Mouse (Mus musculus): Measurements from ENCODE around the gene Gimap7. TPM values are rescaled to one million over a fixed set of nuclear protein-coding genes. Genes with fewer than 3 reads are reported as not detected.
A peak's percentile ranks its signal among the peaks of the same experiment; 100 is the strongest.

The Gimap7 gene
- polyA plus RNA-seq, 1 experiment: 5.2 TPM

- 66% methylated on average over 4 of the region's 4 CpGs for WGBS
- Histone ChIP-seq H3K27ac (ENCODE audit: control insufficient read depth, insufficient read depth, low read depth, low read length, poor library complexity) (no peak overlapping the region), H3K4me1 (ENCODE audit: control insufficient read depth, insufficient read depth, low read length) (no peaks in the 10 kb centered on the region; the same call in 1 of the 2 replicates), H3K4me3 (replicated peaks; ENCODE audit: control insufficient read depth, low read depth, low read length) (no peak overlapping the region)
- TF ChIP-seq POLR2A (IDR thresholded peaks at IDR 0.05; ENCODE audit: borderline replicate concordance, control insufficient read depth, low read depth, low read length) (no peak), CTCF (IDR thresholded peaks at IDR 0.05; ENCODE audit: control insufficient read depth, insufficient read depth, low read length) (no peak)
Measured at GRCm38 (mm10) chr6:48720326-48720725, 1.9 kb downstream of the Gimap7 start.

- TF ChIP-seq POLR2A (IDR thresholded peaks at IDR 0.05; ENCODE audit: borderline replicate concordance, control insufficient read depth, low read depth, low read length) (no peak), CTCF (IDR thresholded peaks at IDR 0.05; ENCODE audit: control insufficient read depth, insufficient read depth, low read length) (no peak)
- H3K4me1 ChIP-seq (ENCODE audit: control insufficient read depth, insufficient read depth, low read length): no peaks in the 10 kb centered on the region; the same call in 1 of the 2 replicates
- H3K4me3 ChIP-seq (replicated peaks; ENCODE audit: control insufficient read depth, low read depth, low read length): no peak overlapping the region
- H3K27ac ChIP-seq (ENCODE audit: control insufficient read depth, insufficient read depth, low read depth, low read length, poor library complexity): peak overlapping the region; percentile 1; the same call in 1 of the 2 replicates
- WGBS: 56% methylated on average over 8 of the region's 8 CpGs
Measured at GRCm38 (mm10) chr6:48723468-48723867, 5.0 kb downstream of the Gimap7 start.

DNA sequence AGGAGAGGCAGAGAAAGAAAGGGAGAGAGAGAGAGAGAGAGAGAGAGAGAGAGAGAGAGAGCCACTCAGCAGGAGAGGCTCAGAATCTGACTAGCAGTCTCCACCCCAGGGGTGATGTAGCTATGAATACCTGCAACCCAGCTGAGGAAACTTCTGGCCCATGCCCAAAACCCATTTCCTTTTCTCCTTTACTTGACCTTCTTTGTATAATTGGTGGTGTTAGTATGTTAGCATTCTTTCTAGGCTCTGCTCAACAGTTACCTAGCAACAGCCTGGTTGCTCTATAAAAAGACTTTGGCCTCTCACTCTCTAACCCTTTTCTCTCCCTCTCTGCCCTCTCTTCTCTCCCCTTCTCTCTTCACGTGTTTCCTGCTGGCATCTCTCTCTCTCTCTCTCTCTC, 7.1 kb downstream of the Gimap7 start:
- Histone ChIP-seq H3K4me1 (ENCODE audit: control insufficient read depth, insufficient read depth, low read length) (no peaks in the 10 kb centered on the region; the same call in 1 of the 2 replicates), H3K27ac (ENCODE audit: control insufficient read depth, insufficient read depth, low read depth, low read length, poor library complexity) (no peak overlapping the region), H3K4me3 (replicated peaks; ENCODE audit: control insufficient read depth, low read depth, low read length) (no peak overlapping the region)
- TF ChIP-seq CTCF (IDR thresholded peaks at IDR 0.05; ENCODE audit: control insufficient read depth, insufficient read depth, low read length): no peak
- no peak for TF ChIP-seq POLR2A (IDR thresholded peaks at IDR 0.05; ENCODE audit: borderline replicate concordance, control insufficient read depth, low read depth, low read length)
- WGBS: 7% methylated on average over 1 of the region's 1 CpGs

DNA sequence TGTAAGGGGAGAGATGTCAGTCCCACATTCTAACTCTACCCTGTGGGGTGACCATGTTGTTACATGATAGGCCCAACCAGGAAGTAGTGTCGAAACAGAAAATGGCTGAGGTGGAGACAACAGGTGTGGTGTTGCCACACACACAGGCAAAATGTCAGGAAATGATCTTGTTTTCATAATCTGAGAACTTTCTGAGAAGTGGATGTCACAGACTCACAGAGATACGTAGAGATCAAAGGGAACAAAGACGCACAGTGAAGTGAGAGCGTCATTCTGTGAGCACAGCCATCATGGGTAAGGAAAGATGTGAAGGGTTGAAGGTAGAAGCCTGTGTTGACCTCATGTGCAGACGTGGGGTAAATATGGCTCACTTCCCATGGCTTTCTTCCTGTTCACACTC, 9.3 kb downstream of the Gimap7 start:
- Histone ChIP-seq H3K4me3 (replicated peaks; ENCODE audit: control insufficient read depth, low read depth, low read length) (no peak overlapping the region), H3K4me1 (ENCODE audit: control insufficient read depth, insufficient read depth, low read length) (no peaks in the 10 kb centered on the region; the same call in 1 of the 2 replicates), H3K27ac (ENCODE audit: control insufficient read depth, insufficient read depth, low read depth, low read length, poor library complexity) (no peak overlapping the region)
- 58% methylated on average over 5 of the region's 5 CpGs for WGBS
- TF ChIP-seq CTCF (IDR thresholded peaks at IDR 0.05; ENCODE audit: control insufficient read depth, insufficient read depth, low read length) (no peak), POLR2A (IDR thresholded peaks at IDR 0.05; ENCODE audit: borderline replicate concordance, control insufficient read depth, low read depth, low read length) (no peak)

GRCm38 (mm10) chr6:48732864-48733304, 14.5 kb downstream of the Gimap7 start:
- WGBS: 2% methylated on average over 8 of the region's 8 CpGs
- H3K27ac ChIP-seq (ENCODE audit: control insufficient read depth, insufficient read depth, low read depth, low read length, poor library complexity): no peak overlapping the region
- peaks cover 1% of the 10 kb centered on the region; the same call in 1 of the 2 replicates for H3K4me1 ChIP-seq (ENCODE audit: control insufficient read depth, insufficient read depth, low read length)
- no peak overlapping the region for H3K4me3 ChIP-seq (replicated peaks; ENCODE audit: control insufficient read depth, low read depth, low read length)
- no peak for TF ChIP-seq CTCF (IDR thresholded peaks at IDR 0.05; ENCODE audit: control insufficient read depth, insufficient read depth, low read length)
- TF ChIP-seq POLR2A (IDR thresholded peaks at IDR 0.05; ENCODE audit: borderline replicate concordance, control insufficient read depth, low read depth, low read length): no peak

GRCm38 (mm10) chr6:48733660-48734059, 15.2 kb downstream of the Gimap7 start:
- Histone ChIP-seq H3K27ac (ENCODE audit: control insufficient read depth, insufficient read depth, low read depth, low read length, poor library complexity) (no peak overlapping the region), H3K4me1 (ENCODE audit: control insufficient read depth, insufficient read depth, low read length) (peaks cover 1% of the 10 kb centered on the region; the same call in 1 of the 2 replicates), H3K4me3 (replicated peaks; ENCODE audit: control insufficient read depth, low read depth, low read length) (no peak overlapping the region)
- TF ChIP-seq POLR2A (IDR thresholded peaks at IDR 0.05; ENCODE audit: borderline replicate concordance, control insufficient read depth, low read depth, low read length) (no peak), CTCF (IDR thresholded peaks at IDR 0.05; ENCODE audit: control insufficient read depth, insufficient read depth, low read length) (no peak)
- WGBS: 72% methylated on average over 1 of the region's 1 CpGs

DNA sequence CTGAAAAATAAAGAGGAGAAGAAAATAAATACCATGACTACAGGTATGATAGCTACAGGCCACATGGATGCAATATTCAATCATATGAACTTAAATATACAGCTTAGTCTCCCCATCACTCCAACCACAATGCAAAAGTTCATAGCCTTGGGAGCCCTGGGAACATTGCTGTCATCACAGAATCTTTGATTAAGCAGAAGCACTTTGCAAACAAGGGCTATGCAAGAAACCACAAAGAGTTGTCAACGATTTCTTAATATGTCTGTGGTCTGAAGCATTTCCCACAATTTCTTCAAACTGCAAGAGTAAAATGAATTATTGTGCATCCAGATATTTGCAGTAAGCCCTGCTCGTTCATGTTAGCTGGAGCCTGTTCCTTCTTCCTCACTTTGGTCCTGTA, 18.6 kb downstream of the Gimap7 start:
- no peak overlapping the region for H3K4me3 ChIP-seq (replicated peaks; ENCODE audit: control insufficient read depth, low read depth, low read length)
- peak overlapping the region; percentile 14; the same call in 1 of the 2 replicates for H3K27ac ChIP-seq (ENCODE audit: control insufficient read depth, insufficient read depth, low read depth, low read length, poor library complexity)
- 3% methylated on average over 2 of the region's 2 CpGs for WGBS
- TF ChIP-seq POLR2A (IDR thresholded peaks at IDR 0.05; ENCODE audit: borderline replicate concordance, control insufficient read depth, low read depth, low read length): no peak
- no peak for TF ChIP-seq CTCF (IDR thresholded peaks at IDR 0.05; ENCODE audit: control insufficient read depth, insufficient read depth, low read length)
- H3K4me1 ChIP-seq (ENCODE audit: control insufficient read depth, insufficient read depth, low read length): peaks cover 1% of the 10 kb centered on the region; the same call in 1 of the 2 replicates

DNA sequence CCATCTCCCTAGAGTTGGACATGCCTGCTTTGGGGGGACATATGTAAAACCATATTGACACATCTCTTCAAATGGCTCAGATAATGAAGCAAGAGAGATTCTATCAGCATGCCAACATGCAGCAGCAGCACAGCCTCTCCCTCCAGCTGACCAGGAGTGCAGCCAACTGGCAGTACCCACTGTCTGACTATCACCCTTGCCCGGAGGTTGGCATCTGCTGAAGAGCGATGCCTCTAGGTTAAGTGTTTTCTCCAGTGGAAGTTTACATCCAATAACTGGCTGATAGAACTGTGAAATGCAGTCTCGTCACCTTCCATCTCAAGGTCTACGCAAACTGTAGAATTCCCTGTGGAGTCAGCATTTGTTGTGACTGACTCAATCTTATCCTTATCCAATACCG, 19.3 kb downstream of the Gimap7 start:
- Histone ChIP-seq H3K27ac (ENCODE audit: control insufficient read depth, insufficient read depth, low read depth, low read length, poor library complexity) (no peak overlapping the region; the same call in 1 of the 2 replicates), H3K4me1 (ENCODE audit: control insufficient read depth, insufficient read depth, low read length) (peaks cover 1% of the 10 kb centered on the region; the same call in 1 of the 2 replicates), H3K4me3 (replicated peaks; ENCODE audit: control insufficient read depth, low read depth, low read length) (no peak overlapping the region)
- no peak for TF ChIP-seq POLR2A (IDR thresholded peaks at IDR 0.05; ENCODE audit: borderline replicate concordance, control insufficient read depth, low read depth, low read length)
- TF ChIP-seq CTCF (IDR thresholded peaks at IDR 0.05; ENCODE audit: control insufficient read depth, insufficient read depth, low read length): no peak
- 56% methylated on average over 5 of the region's 5 CpGs for WGBS

All from bone marrow, adult 2 months (tissue).